Mouse (Mus musculus): ENCODE measurements around the gene Il4i1. TPM values are rescaled to one million over a fixed set of nuclear protein-coding genes. Genes with fewer than 3 reads are reported as not detected.
A peak's percentile ranks its signal among the peaks of the same experiment; 100 is the strongest.

The Il4i1 gene
- total RNA-seq, 2 experiments from 2014 or later = 1.6 to 1.8 TPM

- peak; percentile 98 for DNase-seq (ENCODE audit: low spot score in 2 of 2)
Measured at GRCm38 (mm10) chr7:44848561-44849415, 32.6 kb downstream of the Il4i1 start, which contains the start of the genes Akt1s1 and Tbc1d17. Akt1s1 (plus strand) TSS chr7:44848991. Tbc1d17 (minus strand) TSS chr7:44849079.

- DNase-seq (ENCODE audit: low spot score in 2 of 2) = peak; percentile 74 to 89
Measured at GRCm38 (mm10) chr7:44849416-44850111, 33.4 kb downstream of the Il4i1 start.

- peak; percentile 63 to 86 for DNase-seq (ENCODE audit: low spot score in 2 of 2)
Measured at GRCm38 (mm10) chr7:44850146-44850545, 34.0 kb downstream of the Il4i1 start.

- no peak for DNase-seq (ENCODE audit: low spot score in 2 of 2)
Measured at GRCm38 (mm10) chr7:44850789-44851624, 34.8 kb downstream of the Il4i1 start.

- DNase-seq (ENCODE audit: low spot score in 2 of 2) = no peak
Measured at GRCm38 (mm10) chr7:44851625-44852234, 35.5 kb downstream of the Il4i1 start.

GRCm38 (mm10) chr7:44852259-44853027 is 36.3 kb downstream of the Il4i1 start:
- no peak for DNase-seq (ENCODE audit: low spot score in 2 of 2)

- DNase-seq (ENCODE audit: low spot score in 2 of 2) = no peak
Measured at GRCm38 (mm10) chr7:44853065-44853464, 36.9 kb downstream of the Il4i1 start.

- no peak for DNase-seq (ENCODE audit: low spot score in 2 of 2)
Measured at GRCm38 (mm10) chr7:44853596-44854355, 37.6 kb downstream of the Il4i1 start.

GRCm38 (mm10) chr7:44854356-44855031 is 38.3 kb downstream of the Il4i1 start:
- DNase-seq (ENCODE audit: low spot score in 2 of 2) = peak; percentile 64 to 86

GRCm38 (mm10) chr7:44855036-44855435 is 38.8 kb downstream of the Il4i1 start:
- DNase-seq (ENCODE audit: low spot score in 2 of 2) = no peak

- no peak for DNase-seq (ENCODE audit: low spot score in 2 of 2)
Measured at GRCm38 (mm10) chr7:44856265-44856916, 40.2 kb downstream of the Il4i1 start.

- DNase-seq (ENCODE audit: low spot score in 2 of 2) = peak; percentile 63 to 84
Measured at GRCm38 (mm10) chr7:44857042-44857552, 40.9 kb downstream of the Il4i1 start, which contains the start of gene Pnkp. Pnkp (plus strand) TSS chr7:44857139.

- DNase-seq (ENCODE audit: low spot score in 2 of 2) = no peak
Measured at GRCm38 (mm10) chr7:44857905-44858304, 41.7 kb downstream of the Il4i1 start.

GRCm38 (mm10) chr7:44859896-44860295 is 43.7 kb downstream of the Il4i1 start:
- no peak for DNase-seq (ENCODE audit: low spot score in 2 of 2)

- DNase-seq (ENCODE audit: low spot score in 2 of 2) = peak; percentile 63 to 82
Measured at GRCm38 (mm10) chr7:44860576-44861428, 44.6 kb downstream of the Il4i1 start.

GRCm38 (mm10) chr7:44861429-44861816 is 45.2 kb downstream of the Il4i1 start:
- DNase-seq (ENCODE audit: low spot score in 2 of 2) = no peak

- no peak for DNase-seq (ENCODE audit: low spot score in 2 of 2)
Measured at GRCm38 (mm10) chr7:44862434-44862833, 46.2 kb downstream of the Il4i1 start.

All from gastrocnemius, postnatal 4 days (tissue).